Mouse (Mus musculus): ENCODE measurements at regions not wholly inside any gene's neighbourhood (a gene's known extent, or its start where the extent isn't known, plus 50 kb on each side); places are given as distances from the start of the nearest gene placed in this dataset.

- no peak for ATAC-seq (ENCODE audit: poor library complexity, severe bottlenecking)
Observed at GRCm38 (mm10) chr14:86215711-86216110, 925.3 kb downstream of the Diaph3 start.

- ATAC-seq (ENCODE audit: poor library complexity, severe bottlenecking) = no peak
Observed at GRCm38 (mm10) chr14:86211654-86212053, 929.4 kb downstream of the Diaph3 start.

GRCm38 (mm10) chr14:86204582-86204981 is 936.5 kb downstream of the Diaph3 start:
- no peak for ATAC-seq (ENCODE audit: poor library complexity, severe bottlenecking)

- no peak for ATAC-seq (ENCODE audit: poor library complexity, severe bottlenecking)
Observed at GRCm38 (mm10) chr14:86197864-86198263, 943.2 kb downstream of the Diaph3 start.

- no peak for ATAC-seq (ENCODE audit: poor library complexity, severe bottlenecking)
Observed at GRCm38 (mm10) chr14:86184663-86185381, 956.2 kb downstream of the Diaph3 start.

GRCm38 (mm10) chr14:86178517-86178916 is 962.5 kb downstream of the Diaph3 start:
- ATAC-seq (ENCODE audit: poor library complexity, severe bottlenecking) = no peak

- ATAC-seq (ENCODE audit: poor library complexity, severe bottlenecking) = no peak
Observed at GRCm38 (mm10) chr14:86171118-86171517, 969.9 kb downstream of the Diaph3 start.

GRCm38 (mm10) chr14:86159151-86159550 is 981.9 kb downstream of the Diaph3 start:
- ATAC-seq (ENCODE audit: poor library complexity, severe bottlenecking) = no peak

GRCm38 (mm10) chr14:86154688-86155087 is 986.3 kb downstream of the Diaph3 start:
- no peak for ATAC-seq (ENCODE audit: poor library complexity, severe bottlenecking)

- no peak for ATAC-seq (ENCODE audit: poor library complexity, severe bottlenecking)
Observed at GRCm38 (mm10) chr14:86151276-86151675, 989.8 kb downstream of the Diaph3 start.

GRCm38 (mm10) chr14:86150329-86150866 is 990.6 kb downstream of the Diaph3 start:
- ATAC-seq (ENCODE audit: poor library complexity, severe bottlenecking) = peak; percentile 45

GRCm38 (mm10) chr14:86115254-86116057 is 1025.6 kb downstream of the Diaph3 start:
- ATAC-seq (ENCODE audit: poor library complexity, severe bottlenecking) = no peak

- no peak for ATAC-seq (ENCODE audit: poor library complexity, severe bottlenecking)
Observed at GRCm38 (mm10) chr14:86101497-86101896, 1039.5 kb downstream of the Diaph3 start.

GRCm38 (mm10) chr14:86070313-86071100 is 1070.5 kb downstream of the Diaph3 start:
- no peak for ATAC-seq (ENCODE audit: poor library complexity, severe bottlenecking)

- ATAC-seq (ENCODE audit: poor library complexity, severe bottlenecking) = no peak
Observed at GRCm38 (mm10) chr14:86069329-86069728, 1071.7 kb downstream of the Diaph3 start.

GRCm38 (mm10) chr14:86067743-86068142 is 1073.3 kb downstream of the Diaph3 start:
- ATAC-seq (ENCODE audit: poor library complexity, severe bottlenecking) = no peak

GRCm38 (mm10) chr14:86063620-86063943 is 1077.5 kb downstream of the Diaph3 start:
- ATAC-seq (ENCODE audit: poor library complexity, severe bottlenecking) = no peak

GRCm38 (mm10) chr14:86062885-86063619 is 1078.0 kb downstream of the Diaph3 start:
- ATAC-seq (ENCODE audit: poor library complexity, severe bottlenecking) = no peak

- ATAC-seq (ENCODE audit: poor library complexity, severe bottlenecking) = no peak
Observed at GRCm38 (mm10) chr14:86056991-86057390, 1084.0 kb downstream of the Diaph3 start.

GRCm38 (mm10) chr14:86054668-86055067 is 1086.4 kb downstream of the Diaph3 start:
- no peak for ATAC-seq (ENCODE audit: poor library complexity, severe bottlenecking)

GRCm38 (mm10) chr14:86029401-86029800 is 1111.6 kb downstream of the Diaph3 start:
- ATAC-seq (ENCODE audit: poor library complexity, severe bottlenecking) = no peak

Data from megakaryocyte, adult 5-6 weeks (primary cell).